Mouse (Mus musculus): ENCODE data around the gene Tmem262. TPM values are rescaled to one million over a fixed set of nuclear protein-coding genes. Genes with fewer than 3 reads are reported as not detected.

Tmem262 gene
- total RNA-seq, 2 experiments from 2014 or later, result not detected

Small RNAs within 50 kb of the gene (microRNA-seq; reads per million reads assigned to microRNA genes)
- gene Mir6988, result 5.2 to 5.3 reads per million in 2 experiments

Other genes with a start within 250 kb of the Tmem262 start
- 10 to 100 TPM; 13.5 to 13.6 TPM for gene Frmd8, start 204.8 kb upstream of the Tmem262 start, total RNA-seq (2021)
- gene Slc25a45, start 202.2 kb upstream of the Tmem262 start, total RNA-seq (2021), result 1 to 10 TPM; 2.3 to 3.2 TPM
- gene Tigd3, start 185.9 kb upstream of the Tmem262 start, total RNA-seq (2021), result 1 to 10 TPM; 4.1 to 4.2 TPM
- gene Dpf2, start 167.0 kb upstream of the Tmem262 start, total RNA-seq (2021), result 100 to 1,000 TPM in 1 of 2 experiments, 10 to 100 TPM in 1; 90.1 to 102 TPM
- 1 to 10 TPM; 4.7 to 5.4 TPM for gene Cdc42ep2, start 155.2 kb upstream of the Tmem262 start, total RNA-seq (2021)
- 1 to 10 TPM; 4.9 to 5.0 TPM for gene Pola2, start 115.8 kb upstream of the Tmem262 start, total RNA-seq (2021)
- not detected for gene Slc22a20, start 93.9 kb upstream of the Tmem262 start, total RNA-seq (2021)
- gene Capn1, start 64.1 kb upstream of the Tmem262 start, total RNA-seq (2021), result 10 to 100 TPM; 27.9 to 28.1 TPM
- gene Syvn1, start 33.5 kb upstream of the Tmem262 start, total RNA-seq (2021), result 10 to 100 TPM; 41.3 to 41.6 TPM
- 10 to 100 TPM; 42.5 to 51.3 TPM for gene Mrpl49, start 22.2 kb upstream of the Tmem262 start, total RNA-seq (2021)
- 100 to 1,000 TPM; 717 to 762 TPM for gene Fau, start 22.2 kb upstream of the Tmem262 start, total RNA-seq (2021)
- gene Znhit2, start 18.8 kb upstream of the Tmem262 start, total RNA-seq (2021), result 10 to 100 TPM; 32.2 to 35.0 TPM
- gene Tm7sf2, start 11.7 kb upstream of the Tmem262 start, total RNA-seq (2021), result 10 to 100 TPM; 25.1 to 25.2 TPM
- gene Vps51, start 2.8 kb upstream of the Tmem262 start, total RNA-seq (2021), result 10 to 100 TPM; 78.5 to 94.4 TPM
- gene Gm28374, start 2.2 kb downstream of the Tmem262 start, total RNA-seq (2021), result under 1 TPM; 0.54 to 0.60 TPM
- gene Zfpl1, start 4.9 kb downstream of the Tmem262 start, total RNA-seq (2021), result 10 to 100 TPM; 38.6 to 42.1 TPM
- under 1 TPM in 1 of 2 experiments, not detected in 1; 0.26 TPM for gene Cdca5, start 5.0 kb downstream of the Tmem262 start, total RNA-seq (2021)
- gene AC131692.1, start 14.4 kb downstream of the Tmem262 start, total RNA-seq (2021), result not detected
- gene Naaladl1, start 25.7 kb downstream of the Tmem262 start, total RNA-seq (2021), result under 1 TPM; 0.14 to 0.21 TPM
- 10 to 100 TPM; 17.8 to 19.0 TPM for gene Sac3d1, start 38.6 kb downstream of the Tmem262 start, total RNA-seq (2021)
- 10 to 100 TPM; 41.6 to 44.8 TPM for gene Snx15, start 48.3 kb downstream of the Tmem262 start, total RNA-seq (2021)
- gene Batf2, start 61.0 kb downstream of the Tmem262 start, total RNA-seq (2021), result 1 to 10 TPM in 1 of 2 experiments, under 1 TPM in 1; 0.51 to 1.2 TPM
- gene Arl2, start 61.5 kb downstream of the Tmem262 start, total RNA-seq (2021), result 10 to 100 TPM; 82.9 to 92.9 TPM
- gene Majin, start 104.4 kb downstream of the Tmem262 start, total RNA-seq (2021), result under 1 TPM in 1 of 2 experiments, not detected in 1; 0.37 TPM
- not detected for gene Gpha2, start 146.3 kb downstream of the Tmem262 start, total RNA-seq (2021)
- gene Ppp2r5b, start 155.8 kb downstream of the Tmem262 start, total RNA-seq (2021), result 100 to 1,000 TPM; 152 to 158 TPM
- 10 to 100 TPM; 31.5 to 33.9 TPM for gene Atg2a, start 161.6 kb downstream of the Tmem262 start, total RNA-seq (2021)
- 10 to 100 TPM; 36.8 to 39.0 TPM for gene Ehd1, start 196.7 kb downstream of the Tmem262 start, total RNA-seq (2021)
- gene Cdc42bpg, start 226.4 kb downstream of the Tmem262 start, total RNA-seq (2021), result 1 to 10 TPM; 4.2 to 4.8 TPM

Data from left cerebral cortex, adult 18-20 months (tissue).